Mouse (Mus musculus) limb, embryonic 14.5 days (tissue): ENCODE measurements around the gene Ttc28. TPM values are rescaled to one million over a fixed set of nuclear protein-coding genes. Genes with fewer than 3 reads are reported as not detected.

ENCODE experiments used
- ATAC-seq: fragments of 200-750 bp; cut with Nextera tagmentation; 2 replicates; pipeline ENCODE4 v1.8.0; 2017; ENCODE audit warnings: low read depth, moderate number of reproducible peaks, moderate TSS enrichment; ENCODE audit not compliant: low FRiP score
- DNase-seq: peaks from one replicate; pipeline ENCODE4 v3.0.0-alpha.2; 2015; ENCODE audit warnings: low spot score
- H3K27ac ChIP-seq: fragments of 300-500 bp; sonication (generic); replicated peaks from 2 replicates; pipeline ENCODE4 v1.5.1; 2014; ENCODE audit warnings: low read depth, mild to moderate bottlenecking, low read length, moderate library complexity, mixed read lengths
- H3K27me3 ChIP-seq: fragments of 300-500 bp; sonication (generic); 2 replicates; pipeline ENCODE4 v1.6.1; 2014; ENCODE audit warnings: low read length, mixed read lengths; ENCODE audit not compliant: control insufficient read depth, insufficient read depth
- H3K36me3 ChIP-seq: fragments of 300-500 bp; sonication (generic); 2 replicates; pipeline ENCODE4 v1.6.1; 2014; ENCODE audit warnings: mild to moderate bottlenecking, low read length, moderate library complexity, mixed read lengths; ENCODE audit not compliant: control insufficient read depth, insufficient read depth
- H3K4me1 ChIP-seq: fragments of 300-500 bp; sonication (generic); 2 replicates; pipeline ENCODE4 v1.6.1; 2014; ENCODE audit warnings: antibody characterized with exemption, low read length, mixed read lengths; ENCODE audit not compliant: control insufficient read depth, insufficient read depth
- H3K4me2 ChIP-seq: fragments of 300-500 bp; sonication (generic); replicated peaks from 2 replicates; pipeline ENCODE4 v1.6.1; 2014; ENCODE audit warnings: low read depth, mild to moderate bottlenecking, low read length, moderate library complexity; ENCODE audit not compliant: severe bottlenecking
- H3K4me3 ChIP-seq: fragments of 300-500 bp; sonication (generic); replicated peaks from 2 replicates; pipeline ENCODE4 v1.5.1; 2014; ENCODE audit warnings: low read length
- H3K9ac ChIP-seq: fragments of 300-500 bp; sonication (generic); 2 replicates; pipeline ENCODE4 v1.6.1; 2014; ENCODE audit warnings: mild to moderate bottlenecking, low read depth, low read length, moderate library complexity; ENCODE audit not compliant: severe bottlenecking
- H3K9me3 ChIP-seq: fragments of 300-500 bp; sonication (generic); 2 replicates; pipeline ENCODE4 v1.6.1; 2016; ENCODE audit warnings: low read length; ENCODE audit not compliant: control insufficient read depth
- POLR2A ChIP-seq: fragments of 200-500 bp; IDR thresholded peaks from 2 replicates; pipeline ENCODE4 v1.8.0; 2012; ENCODE audit warnings: inconsistent platforms, mild to moderate bottlenecking, moderate library complexity, borderline replicate concordance; ENCODE audit not compliant: insufficient read depth, insufficient read length; ENCODE audit errors: extremely low read depth
- WGBS: fragments of 180-500 bp; shearing (Covaris S2); extraction: QIAGEN DNeasy Blood & Tissue Kit; methylation state at CpG from one replicate; pipeline ENCODE4 v1.1.7; 2014; 5-methylcytosine and 5-hydroxymethylcytosine counted together
- polyA plus RNA-seq, 2 experiments: library from polyadenylated mRNA; depleted of rRNA in 1 of 2; stranded (reverse) in 1 of 2; unstranded in 1 of 2; fragments of >200 nt; fragmentation: Nextera tagmentation in 1 of 2; extraction: Ambion mirVana in 1 of 2; gene quantifications; 2 replicates each; pipeline versions ENCODE4 v1.2.1 to v1.2.3; 2012 to 2014

The Ttc28 gene
- polyA plus RNA-seq, 2 experiments, result 16.3 to 19.9 TPM

DNA sequence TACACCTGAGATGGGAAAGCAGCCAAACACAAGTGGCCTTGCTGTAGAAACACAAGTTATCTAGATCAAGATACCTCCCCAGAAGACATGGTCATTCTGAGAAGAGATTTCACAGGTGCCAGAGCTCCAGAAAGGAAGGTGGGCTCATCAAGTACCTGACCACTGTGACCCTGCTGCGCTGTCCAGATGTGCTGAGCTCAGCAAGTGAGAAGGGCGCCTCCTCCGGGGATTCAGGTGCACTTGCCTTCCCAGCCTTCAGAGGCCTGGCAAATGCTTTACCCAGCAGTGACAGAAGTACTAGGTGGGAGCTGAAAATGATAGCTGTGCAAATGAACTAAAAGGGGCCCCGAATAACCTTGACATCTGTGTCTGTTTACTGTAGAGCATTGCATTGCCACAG, 78.6 kb downstream of the Ttc28 start:
- Histone ChIP-seq H3K4me3 (no peak overlapping the region), H3K36me3 (peaks cover 3% of the 10 kb centered on the region; the same call in 1 of the 2 replicates), H3K27me3 (no peaks in the 10 kb centered on the region), H3K4me1 (no peaks in the 10 kb centered on the region), H3K4me2 (no peak overlapping the region), H3K9ac (no peak overlapping the region), H3K9me3 (no peaks in the 10 kb centered on the region), H3K27ac (no peak overlapping the region)
- DNase-seq, result no peak
- TF ChIP-seq POLR2A, result no peak
- ATAC-seq, result no peak
- 91% methylated on average over 4 of the region's 4 CpGs for WGBS

GRCm38 (mm10) chr5:110960067-110960466, 80.5 kb downstream of the Ttc28 start:
- Histone ChIP-seq H3K4me3 (no peak overlapping the region), H3K36me3 (peaks cover 3% of the 10 kb centered on the region; the same call in 1 of the 2 replicates), H3K4me2 (no peak overlapping the region), H3K27ac (no peak overlapping the region), H3K27me3 (no peaks in the 10 kb centered on the region), H3K9ac (no peak overlapping the region), H3K9me3 (no peaks in the 10 kb centered on the region), H3K4me1 (no peaks in the 10 kb centered on the region)
- DNase-seq (peak; percentile 16), ATAC-seq (no peak)
- WGBS, result 34% methylated on average over 4 of the region's 4 CpGs
- no peak for TF ChIP-seq POLR2A

DNA sequence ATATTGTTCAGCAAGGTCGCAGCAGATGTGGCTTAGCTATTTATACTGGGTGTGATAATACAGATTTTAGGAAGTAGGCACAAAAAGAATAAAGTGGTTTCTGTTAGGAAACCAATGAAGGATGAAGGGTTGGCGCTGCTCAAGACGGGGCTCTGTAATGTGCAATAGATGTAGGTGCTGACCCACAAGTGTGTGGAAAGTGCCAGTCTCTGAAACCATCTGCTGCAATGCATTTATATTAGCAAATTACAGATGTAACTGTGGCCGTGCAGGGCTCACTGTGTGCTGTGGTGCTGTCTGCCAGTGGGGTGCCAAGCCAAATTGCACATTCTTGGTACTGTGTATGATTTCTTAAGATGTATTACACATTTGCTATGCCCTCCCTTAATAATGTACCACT, 81.3 kb downstream of the Ttc28 start:
- Histone ChIP-seq H3K27me3 (no peaks in the 10 kb centered on the region), H3K27ac (no peak overlapping the region), H3K4me3 (no peak overlapping the region), H3K36me3 (peaks cover 3% of the 10 kb centered on the region; the same call in 1 of the 2 replicates), H3K4me1 (no peaks in the 10 kb centered on the region), H3K4me2 (no peak overlapping the region), H3K9ac (no peak overlapping the region), H3K9me3 (no peaks in the 10 kb centered on the region)
- DNase-seq (no peak), ATAC-seq (no peak)
- 60% methylated on average over 4 of the region's 4 CpGs for WGBS
- no peak for TF ChIP-seq POLR2A

- H3K4me2 ChIP-seq, result no peak overlapping the region
- H3K4me1 ChIP-seq, result peaks cover 2% of the 10 kb centered on the region; the same call in 1 of the 2 replicates
- H3K4me3 ChIP-seq, result no peak overlapping the region
- H3K27me3 ChIP-seq, result no peaks in the 10 kb centered on the region
- TF ChIP-seq POLR2A, result no peak
- no peak overlapping the region for H3K27ac ChIP-seq
- WGBS, result 82% methylated on average over 11 of the region's 11 CpGs
- ATAC-seq (no peak), DNase-seq (no peak)
- no peaks in the 10 kb centered on the region for H3K9me3 ChIP-seq
- H3K9ac ChIP-seq, result no peak overlapping the region
- H3K36me3 ChIP-seq, result no peaks in the 10 kb centered on the region
Observed at GRCm38 (mm10) chr5:110967483-110968055, 88.0 kb downstream of the Ttc28 start.

GRCm38 (mm10) chr5:110968566-110968965, 89.0 kb downstream of the Ttc28 start:
- no peak for TF ChIP-seq POLR2A
- no peaks in the 10 kb centered on the region for H3K9me3 ChIP-seq

DNA sequence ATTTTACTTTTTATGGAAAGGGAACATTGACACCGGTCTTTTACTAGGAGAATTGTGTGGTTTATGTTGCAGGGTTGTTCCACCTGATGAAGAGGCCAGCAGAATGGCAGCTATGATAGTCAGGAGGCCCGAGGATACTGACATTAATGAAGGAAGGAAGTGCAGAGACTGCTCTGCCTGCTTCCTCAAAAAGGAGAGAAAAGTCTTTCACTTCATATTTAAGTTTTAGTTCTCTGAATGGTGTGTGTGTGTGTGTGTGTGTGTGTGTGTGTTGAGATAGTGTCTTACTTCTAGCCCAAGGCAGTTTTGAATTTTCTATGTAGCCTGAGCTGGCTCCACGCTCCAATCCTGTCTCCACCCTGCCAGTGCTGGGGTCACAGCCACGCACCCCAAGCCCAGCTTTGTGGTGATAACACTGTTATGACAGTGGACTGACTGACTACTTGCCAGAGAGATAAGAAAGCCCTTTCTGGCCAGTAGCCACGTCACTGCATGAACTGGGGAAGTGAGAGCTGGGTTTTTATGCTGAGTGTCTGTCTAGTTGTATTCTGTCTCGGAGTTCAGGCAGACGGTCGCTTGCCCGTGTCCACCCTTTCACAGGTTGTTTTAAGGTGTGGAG, 90.7 kb downstream of the Ttc28 start:
- no peak for ATAC-seq
- DNase-seq, result no peak
- WGBS, result 79% methylated on average over 9 of the region's 9 CpGs

More at GRCm38 (mm10) chr5:110968566-110968965, 89.0 kb downstream of the Ttc28 start:
- 74% methylated on average over 1 of the region's 1 CpGs for WGBS
- no peak overlapping the region for H3K27ac ChIP-seq
- no peaks in the 10 kb centered on the region for H3K27me3 ChIP-seq
- no peaks in the 10 kb centered on the region for H3K36me3 ChIP-seq
- no peak overlapping the region for H3K4me2 ChIP-seq
- no peak overlapping the region for H3K9ac ChIP-seq
- no peak overlapping the region for H3K4me3 ChIP-seq
- no peak for DNase-seq
- peaks cover 2% of the 10 kb centered on the region; the same call in 1 of the 2 replicates for H3K4me1 ChIP-seq
- no peak for ATAC-seq

More for the DNA sequence above, 90.7 kb downstream of the Ttc28 start:
- Histone ChIP-seq H3K27ac (no peak overlapping the region), H3K27me3 (no peaks in the 10 kb centered on the region), H3K36me3 (no peaks in the 10 kb centered on the region), H3K9ac (no peak overlapping the region), H3K4me1 (peaks cover 2% of the 10 kb centered on the region; the same call in 1 of the 2 replicates), H3K4me3 (no peak overlapping the region), H3K4me2 (no peak overlapping the region), H3K9me3 (no peaks in the 10 kb centered on the region)
- no peak for TF ChIP-seq POLR2A
